Mouse (Mus musculus): Measurements from ENCODE around the gene F3. TPM values are rescaled to one million over a fixed set of nuclear protein-coding genes. Genes with fewer than 3 reads are reported as not detected.
"Not testable (repeated sequence)": the region's sequence is repeated elsewhere in the genome, so short reads cannot be mapped to it uniquely, and the experiment has no call there.

F3 gene
- polyA plus RNA-seq, 1 experiment: 47.3 TPM

DNA sequence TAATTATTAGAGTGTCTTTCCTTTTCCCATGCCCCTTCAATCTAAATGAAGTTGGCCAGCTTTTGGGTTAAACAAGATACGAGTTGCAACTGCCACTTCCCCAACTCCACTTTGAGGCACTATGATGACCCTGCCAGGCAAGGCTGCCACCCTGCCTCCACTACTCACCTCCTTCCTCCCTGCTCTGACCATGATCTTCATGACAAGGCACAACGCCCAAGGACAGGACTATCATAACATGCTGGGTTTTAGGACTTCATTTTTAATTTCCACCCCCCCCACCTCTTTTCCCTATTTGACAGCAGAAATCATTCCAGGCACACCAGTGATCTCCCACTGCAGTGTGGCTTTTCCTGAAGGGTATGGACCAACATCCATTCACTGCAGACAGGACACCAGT, 14.6 kb downstream of the F3 start:
- TF ChIP-seq POLR2A (IDR thresholded peaks at IDR 0.05; ENCODE audit: insufficient read depth, low read length): no peak
- TF ChIP-seq CTCF (IDR thresholded peaks at IDR 0.05; ENCODE audit: low read depth, low read length): no peak
- TF ChIP-seq EP300 (IDR thresholded peaks at IDR 0.05; ENCODE audit: insufficient read depth, low read depth, low read length): no peak
- Histone ChIP-seq H3K9ac (ENCODE audit: low read depth, poor library complexity, severe bottlenecking) (no peak overlapping the region), H3K9me3 (replicated peaks; ENCODE audit: control insufficient read depth, insufficient read depth, low read length, poor library complexity, severe bottlenecking) (no peaks in the 10 kb centered on the region), H3K36me3 (ENCODE audit: control insufficient read depth, insufficient read depth, low read length, poor library complexity, severe bottlenecking) (peaks cover 4% of the 10 kb centered on the region; the same call in 1 of the 2 replicates), H3K4me1 (ENCODE audit: control insufficient read depth, insufficient read depth, low read length) (no peaks in the 10 kb centered on the region), H3K4me3 (ENCODE audit: low read depth, low read length) (no peak overlapping the region), H3K27ac (ENCODE audit: insufficient read depth, low read length) (no peak overlapping the region), H3K27me3 (ENCODE audit: control insufficient read depth, insufficient read depth, low read length, poor library complexity, severe bottlenecking) (no peaks in the 10 kb centered on the region)

- no peak for TF ChIP-seq EP300 (IDR thresholded peaks at IDR 0.05; ENCODE audit: insufficient read depth, low read depth, low read length)
- TF ChIP-seq CTCF (IDR thresholded peaks at IDR 0.05; ENCODE audit: low read depth, low read length): no peak
- no peak for TF ChIP-seq POLR2A (IDR thresholded peaks at IDR 0.05; ENCODE audit: insufficient read depth, low read length)
- H3K27ac ChIP-seq (ENCODE audit: insufficient read depth, low read length): no peak overlapping the region
- H3K36me3 ChIP-seq (ENCODE audit: control insufficient read depth, insufficient read depth, low read length, poor library complexity, severe bottlenecking): peaks cover 4% of the 10 kb centered on the region; the same call in 1 of the 2 replicates
- no peak overlapping the region for H3K9ac ChIP-seq (ENCODE audit: low read depth, poor library complexity, severe bottlenecking)
- no peaks in the 10 kb centered on the region for H3K4me1 ChIP-seq (ENCODE audit: control insufficient read depth, insufficient read depth, low read length)
- no peaks in the 10 kb centered on the region for H3K27me3 ChIP-seq (ENCODE audit: control insufficient read depth, insufficient read depth, low read length, poor library complexity, severe bottlenecking)
- H3K9me3 ChIP-seq (replicated peaks; ENCODE audit: control insufficient read depth, insufficient read depth, low read length, poor library complexity, severe bottlenecking): no peaks in the 10 kb centered on the region
- no peak overlapping the region for H3K4me3 ChIP-seq (ENCODE audit: low read depth, low read length)
Observed at GRCm38 (mm10) chr3:121738742-121739342, 15.5 kb downstream of the F3 start.

DNA sequence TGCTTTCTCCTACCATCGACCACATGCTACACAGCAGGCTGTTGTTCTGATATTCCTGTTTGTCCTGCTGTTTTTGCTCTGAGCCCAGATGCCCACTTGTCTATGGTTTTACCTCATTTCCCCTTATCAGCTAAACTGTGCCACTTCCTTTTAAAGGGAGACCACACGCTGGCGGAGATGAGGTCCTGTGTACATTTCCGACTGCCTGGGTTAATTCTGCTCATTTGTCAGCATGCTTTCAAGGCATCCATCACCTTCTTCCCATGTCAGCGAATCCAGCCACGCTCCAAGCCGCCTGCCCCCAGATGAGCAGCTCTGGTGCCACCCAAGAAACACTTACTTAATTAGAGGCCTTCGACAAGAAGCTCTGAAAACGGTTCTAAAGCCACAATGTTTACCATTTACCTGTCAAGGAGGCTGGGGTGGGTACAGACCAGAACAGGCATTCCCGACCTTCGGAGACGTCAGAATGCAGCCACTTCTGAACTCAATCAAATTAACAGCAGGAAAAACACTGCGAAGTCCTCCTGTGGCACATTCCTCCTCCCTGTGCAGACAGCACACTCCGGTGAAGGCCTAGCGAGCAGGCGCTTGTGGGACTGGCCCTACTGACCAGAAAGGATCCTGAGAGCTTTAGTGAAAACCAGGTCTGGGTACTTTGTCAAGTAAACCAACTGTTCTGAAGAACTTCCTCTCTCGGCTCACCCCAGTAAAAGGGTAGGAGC, 16.3 kb downstream of the F3 start:
- no peaks in the 10 kb centered on the region for H3K9me3 ChIP-seq (replicated peaks; ENCODE audit: control insufficient read depth, insufficient read depth, low read length, poor library complexity, severe bottlenecking)
- no peak overlapping the region for H3K4me3 ChIP-seq (ENCODE audit: low read depth, low read length)
- H3K27me3 ChIP-seq (ENCODE audit: control insufficient read depth, insufficient read depth, low read length, poor library complexity, severe bottlenecking): no peaks in the 10 kb centered on the region
- no peak overlapping the region for H3K27ac ChIP-seq (ENCODE audit: insufficient read depth, low read length)
- no peaks in the 10 kb centered on the region for H3K4me1 ChIP-seq (ENCODE audit: control insufficient read depth, insufficient read depth, low read length)
- H3K9ac ChIP-seq (ENCODE audit: low read depth, poor library complexity, severe bottlenecking): no peak overlapping the region
- TF ChIP-seq CTCF (IDR thresholded peaks at IDR 0.05; ENCODE audit: low read depth, low read length) (no peak), POLR2A (IDR thresholded peaks at IDR 0.05; ENCODE audit: insufficient read depth, low read length) (no peak), EP300 (IDR thresholded peaks at IDR 0.05; ENCODE audit: insufficient read depth, low read depth, low read length) (no peak)
- H3K36me3 ChIP-seq (ENCODE audit: control insufficient read depth, insufficient read depth, low read length, poor library complexity, severe bottlenecking): no peaks in the 10 kb centered on the region

DNA sequence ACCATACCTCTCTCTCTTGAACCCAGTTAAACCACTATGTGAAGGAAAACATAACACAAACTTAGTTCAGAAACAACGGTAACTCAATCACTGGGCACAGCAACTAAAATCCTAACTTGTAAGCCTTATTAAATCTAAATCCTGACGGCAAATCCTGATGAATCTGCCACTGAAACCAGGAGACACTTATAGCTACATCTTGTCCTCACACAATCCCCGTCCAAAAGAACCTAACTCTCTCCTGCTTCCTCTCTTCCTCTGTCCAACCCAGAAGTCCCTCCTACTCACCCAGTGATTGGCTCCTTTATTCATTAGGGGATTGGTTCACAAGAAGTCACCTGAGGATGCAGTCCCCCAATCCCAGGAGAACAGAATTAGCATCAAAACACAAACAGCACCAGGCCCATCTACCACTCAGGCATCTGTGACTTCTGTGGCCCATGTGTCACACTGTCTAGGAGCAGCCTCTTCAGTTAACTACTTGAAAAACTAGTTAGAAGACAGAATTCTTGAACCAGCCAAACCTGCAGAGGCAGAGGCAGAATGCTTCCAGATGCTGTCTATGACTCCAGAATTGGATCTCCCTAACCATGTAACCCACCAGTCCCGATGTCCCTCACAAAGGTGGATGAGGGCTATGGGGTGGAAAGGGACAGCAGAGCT, 18.0 kb downstream of the F3 start:
- H3K4me3 ChIP-seq (ENCODE audit: low read depth, low read length); H3K9me3 ChIP-seq (replicated peaks; ENCODE audit: control insufficient read depth, insufficient read depth, low read length, poor library complexity, severe bottlenecking); H3K27ac ChIP-seq (ENCODE audit: insufficient read depth, low read length); H3K4me1 ChIP-seq (ENCODE audit: control insufficient read depth, insufficient read depth, low read length); H3K9ac ChIP-seq (ENCODE audit: low read depth, poor library complexity, severe bottlenecking); H3K36me3 ChIP-seq (ENCODE audit: control insufficient read depth, insufficient read depth, low read length, poor library complexity, severe bottlenecking); H3K27me3 ChIP-seq (ENCODE audit: control insufficient read depth, insufficient read depth, low read length, poor library complexity, severe bottlenecking): not testable (repeated sequence)

DNA sequence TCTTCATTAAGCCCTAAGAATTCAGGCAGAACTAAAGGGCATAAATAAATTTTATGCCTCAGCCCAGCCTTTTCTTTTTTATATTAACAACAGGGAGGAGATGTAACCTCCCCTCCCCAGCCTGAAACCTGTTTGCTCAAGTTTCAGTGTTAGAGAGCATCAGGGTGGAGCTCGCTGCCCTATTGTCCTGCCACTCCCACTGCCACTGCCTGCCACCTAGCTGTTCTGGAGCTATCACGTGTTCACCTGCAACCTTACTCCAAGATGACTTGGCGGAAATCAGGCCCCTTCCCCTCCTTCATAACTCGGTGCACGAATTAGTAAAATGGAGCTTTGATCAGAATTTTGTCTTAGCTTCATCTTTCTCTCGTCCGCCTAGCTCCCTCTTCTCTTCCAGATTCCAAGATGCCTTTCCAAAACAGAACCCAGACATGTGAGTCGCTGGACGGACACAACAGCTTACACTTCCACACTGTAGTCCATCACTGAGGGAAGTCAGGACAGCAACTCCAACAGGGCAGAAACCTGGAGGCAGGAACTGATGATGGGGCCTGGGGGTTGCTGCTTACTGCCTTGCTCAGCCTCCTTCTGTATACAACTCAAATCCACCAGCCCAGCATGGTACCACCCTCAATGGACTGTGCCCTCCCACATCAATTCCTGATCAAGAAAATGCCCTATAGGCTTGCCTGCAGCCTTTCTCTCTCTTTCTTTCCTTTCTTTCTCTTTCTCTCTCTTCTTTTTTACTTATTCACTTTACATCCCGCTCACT, 31.2 kb downstream of the F3 start:
- H3K9me3 ChIP-seq (replicated peaks; ENCODE audit: control insufficient read depth, insufficient read depth, low read length, poor library complexity, severe bottlenecking): peaks cover 18% of the 10 kb centered on the region
- not testable (repeated sequence) for H3K4me1 ChIP-seq (ENCODE audit: control insufficient read depth, insufficient read depth, low read length); H3K27me3 ChIP-seq (ENCODE audit: control insufficient read depth, insufficient read depth, low read length, poor library complexity, severe bottlenecking); H3K36me3 ChIP-seq (ENCODE audit: control insufficient read depth, insufficient read depth, low read length, poor library complexity, severe bottlenecking); H3K4me3 ChIP-seq (ENCODE audit: low read depth, low read length); H3K27ac ChIP-seq (ENCODE audit: insufficient read depth, low read length); H3K9ac ChIP-seq (ENCODE audit: low read depth, poor library complexity, severe bottlenecking)

- H3K27ac ChIP-seq (ENCODE audit: insufficient read depth, low read length): no peak overlapping the region
- H3K36me3 ChIP-seq (ENCODE audit: control insufficient read depth, insufficient read depth, low read length, poor library complexity, severe bottlenecking): no peaks in the 10 kb centered on the region; the same call in 1 of the 2 replicates
- no peaks in the 10 kb centered on the region for H3K4me1 ChIP-seq (ENCODE audit: control insufficient read depth, insufficient read depth, low read length)
- no peaks in the 10 kb centered on the region for H3K27me3 ChIP-seq (ENCODE audit: control insufficient read depth, insufficient read depth, low read length, poor library complexity, severe bottlenecking)
- H3K4me3 ChIP-seq (ENCODE audit: low read depth, low read length): no peak overlapping the region
- H3K9ac ChIP-seq (ENCODE audit: low read depth, poor library complexity, severe bottlenecking): no peak overlapping the region
- no peak for TF ChIP-seq POLR2A (IDR thresholded peaks at IDR 0.05; ENCODE audit: insufficient read depth, low read length)
- TF ChIP-seq CTCF (IDR thresholded peaks at IDR 0.05; ENCODE audit: low read depth, low read length): no peak
- TF ChIP-seq EP300 (IDR thresholded peaks at IDR 0.05; ENCODE audit: insufficient read depth, low read depth, low read length): no peak
- H3K9me3 ChIP-seq (replicated peaks; ENCODE audit: control insufficient read depth, insufficient read depth, low read length, poor library complexity, severe bottlenecking): peaks cover 16% of the 10 kb centered on the region
Observed at GRCm38 (mm10) chr3:121755152-121755551, 31.8 kb downstream of the F3 start.

Measured in ES-Bruce4 (cell line).